Mouse (Mus musculus) embryonic stem cell, embryonic (primary cell): ENCODE measurements around the gene Pacrg.

Experiments
- CTCF ChIA-PET, 4 experiments: fragments of 300-600 bp in 2 of 4; fragments of 350-600 bp in 2 of 4; sonication (Branson Sonifier 250); formaldehyde crosslinking; loops; one replicate each; lab custom pipeline; 2022; ENCODE audit warnings: inconsistent platforms in 2 of 4; lab: Charles Lee
- POLR2A ChIA-PET, 4 experiments: fragments of 300-600 bp in 2 of 4; fragments of 350-600 bp in 2 of 4; sonication (Branson Sonifier 250); formaldehyde crosslinking; loops; one replicate each; lab custom pipeline; 2022; ENCODE audit warnings: antibody characterized with exemption in 4 of 4, inconsistent platforms in 1 of 4; lab: Charles Lee

The Pacrg gene

DNA sequence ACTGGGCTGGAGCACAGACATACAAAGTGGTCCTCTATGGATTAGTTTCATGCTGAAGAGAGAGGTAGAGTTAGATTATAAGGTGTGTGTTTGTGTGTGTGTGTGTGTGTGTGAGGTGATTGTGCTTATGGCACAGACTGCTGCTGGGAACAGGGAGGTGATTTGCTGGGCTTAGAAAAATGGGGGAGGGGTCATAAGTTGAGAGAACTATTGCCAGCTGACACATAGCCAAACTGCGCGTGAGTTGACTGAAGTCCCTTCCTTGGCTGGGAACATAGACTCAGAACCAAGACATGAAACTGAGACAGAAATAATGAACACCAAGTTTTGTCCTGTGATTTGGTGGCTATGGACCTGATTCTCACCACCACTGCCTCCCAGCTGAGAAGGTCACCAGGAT lies 351.2 kb downstream of the Pacrg start:
- POLR2A ChIA-PET, result interaction anchor here in 2 of 4 experiments (0.6 to 1.1 kb wide), 4 partner anchors 34 to 1479 kb away, joined by 3 read pairs; no protein-coding TSS in a partner anchor
- CTCF ChIA-PET, result interaction anchor here in 1 of 4 experiments (0.7 kb wide), 1 partner anchor 12 kb away, joined by 3 read pairs; no protein-coding TSS in a partner anchor

DNA sequence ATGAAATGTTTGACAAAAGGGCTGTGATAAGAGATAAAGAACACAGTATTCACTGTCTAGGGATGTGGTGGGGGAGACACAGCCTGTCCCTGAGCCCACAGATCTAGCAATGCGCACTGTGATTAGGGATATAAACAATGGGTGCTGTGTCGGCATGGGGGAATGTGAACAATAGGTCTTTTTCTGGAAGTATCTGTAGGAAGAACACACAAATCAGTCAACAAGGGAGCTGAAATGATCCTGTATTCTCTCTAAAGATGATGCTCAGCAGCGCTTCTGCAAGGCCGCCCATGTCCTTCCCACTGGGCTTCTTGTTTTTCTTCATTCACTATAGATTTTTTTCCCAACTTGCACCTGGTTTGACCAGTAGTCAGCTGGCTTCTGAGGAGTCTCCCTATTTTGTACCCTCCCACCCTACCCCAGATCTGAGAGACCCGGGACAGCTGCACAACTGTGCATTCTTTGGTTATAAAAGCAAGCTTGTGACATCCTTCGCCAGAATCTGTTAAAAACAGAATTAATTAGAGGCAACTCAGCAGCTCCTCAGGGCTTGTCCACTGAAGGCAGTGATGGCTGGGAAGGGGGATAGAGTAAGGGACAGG lies 356.1 kb downstream of the Pacrg start:
- ChIA-PET CTCF (no interaction called here), POLR2A (interaction anchor here in 1 of 4 experiments (0.6 to 1.0 kb wide), 2 partner anchors 10 to 81 kb away, joined by 3 read pairs; no protein-coding TSS in a partner anchor)

DNA sequence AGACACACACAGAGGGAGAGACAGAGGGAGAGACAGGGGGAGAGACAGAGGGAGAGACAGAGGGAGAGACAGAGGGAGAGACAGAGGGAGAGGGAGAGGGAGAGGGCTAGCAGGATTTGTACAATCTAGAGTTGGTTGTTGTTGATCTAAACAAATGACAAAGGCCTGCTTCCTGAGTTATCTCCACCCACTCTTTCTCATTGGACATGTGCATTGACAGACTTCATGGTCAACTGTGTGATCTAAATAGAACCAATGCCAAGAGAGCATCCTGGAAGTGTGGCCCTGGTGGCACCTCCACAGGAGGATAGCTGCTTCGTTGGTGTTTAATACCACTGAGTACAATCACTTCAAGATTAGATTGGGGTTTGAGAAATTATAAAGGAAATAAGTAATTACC lies 359.0 kb downstream of the Pacrg start:
- CTCF ChIA-PET, result interaction anchor here in 1 of 4 experiments (0.6 kb wide), 1 partner anchor 20 kb away, joined by 3 read pairs; no protein-coding TSS in a partner anchor
- POLR2A ChIA-PET, result no interaction called here

DNA sequence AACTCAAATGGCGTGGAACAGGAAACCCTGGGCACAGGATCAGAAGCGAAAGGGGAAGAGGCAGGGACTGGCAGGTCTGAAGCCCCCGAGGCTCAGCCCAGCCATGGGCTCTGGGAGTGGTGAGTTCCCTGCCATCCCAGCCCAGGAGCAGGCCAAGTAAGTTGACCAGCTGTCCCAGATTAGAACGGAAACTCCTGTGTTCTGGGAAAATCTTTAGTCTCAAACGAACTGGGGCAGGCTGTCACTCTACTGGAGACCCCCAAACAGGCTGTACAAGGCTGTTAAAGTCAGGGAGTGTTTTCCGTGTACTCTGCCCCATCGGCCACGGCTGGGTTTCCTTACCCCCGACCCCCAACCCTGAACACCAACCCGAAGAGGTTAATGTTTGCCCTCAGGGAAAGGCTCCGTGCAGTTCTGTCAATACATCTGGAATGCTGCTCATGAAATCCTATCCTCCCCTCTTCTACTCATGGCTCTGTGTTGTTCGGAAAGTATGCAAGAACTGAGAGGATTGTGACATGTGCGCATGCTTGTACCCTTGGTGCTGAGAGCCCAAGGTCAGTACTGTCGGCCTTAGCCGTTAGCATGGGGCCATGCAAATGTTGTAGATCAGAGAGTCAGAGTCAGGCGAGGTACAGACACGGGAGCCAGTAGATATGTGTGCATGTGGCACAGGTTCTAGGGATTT lies 360.9 kb downstream of the Pacrg start:
- ChIA-PET CTCF (no interaction called here), POLR2A (no interaction called here)

DNA sequence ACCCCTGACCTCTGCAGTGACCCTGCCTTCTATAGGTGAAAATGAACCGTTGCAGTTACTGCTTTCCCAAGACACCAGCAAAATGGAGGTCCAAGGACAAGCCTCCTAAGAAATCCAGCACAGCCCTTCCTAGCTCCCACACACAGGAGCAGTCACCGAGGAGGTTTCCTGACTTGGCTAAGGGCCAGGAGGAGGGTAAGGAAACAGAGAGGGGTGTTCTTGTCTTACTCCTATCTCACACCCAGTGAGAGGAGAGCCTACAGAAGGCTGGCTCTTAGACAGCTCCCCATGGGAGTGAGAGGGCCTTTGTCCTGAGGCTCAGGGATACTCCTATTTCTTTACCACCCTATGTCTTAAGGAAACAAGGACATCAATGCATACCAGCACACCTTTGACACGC lies 361.7 kb downstream of the Pacrg start:
- ChIA-PET POLR2A (interaction anchor here in 1 of 4 experiments (1.4 kb wide), 1 partner anchor 46 kb away, joined by 3 read pairs; no protein-coding TSS in a partner anchor), CTCF (interaction anchor here in 1 of 4 experiments (2.2 kb wide), 1 partner anchor 22 kb away, joined by 6 read pairs; no protein-coding TSS in a partner anchor)

DNA sequence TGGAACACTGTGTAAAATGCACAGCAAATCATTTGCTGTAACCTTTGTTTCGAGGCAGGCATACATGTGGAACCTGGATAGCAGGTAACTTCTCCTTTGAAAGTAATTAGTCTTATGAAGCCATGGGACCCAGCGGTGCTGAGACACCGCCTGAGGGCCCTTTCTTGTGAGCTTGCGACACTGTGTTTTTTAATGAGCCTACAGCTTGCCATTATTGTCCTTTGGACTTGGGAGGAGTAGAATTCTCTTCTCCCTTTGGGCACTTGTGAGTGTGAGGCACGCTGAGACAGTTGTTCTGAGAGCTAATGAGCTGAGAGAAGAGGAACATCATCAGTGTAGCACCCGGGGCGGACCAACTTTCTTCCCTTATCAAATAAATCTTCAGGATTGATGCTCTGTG lies 363.3 kb downstream of the Pacrg start:
- ChIA-PET POLR2A (interaction anchor here in 2 of 4 experiments (0.8 to 1.3 kb wide), 4 partner anchors 19 to 44 kb away, joined by 3 to 4 read pairs (median 4); no protein-coding TSS in a partner anchor), CTCF (interaction anchor here in 3 of 4 experiments (0.6 to 2.2 kb wide), 3 partner anchors 24 to 62 kb away, joined by 3 to 6 read pairs (median 6); no protein-coding TSS in a partner anchor)

DNA sequence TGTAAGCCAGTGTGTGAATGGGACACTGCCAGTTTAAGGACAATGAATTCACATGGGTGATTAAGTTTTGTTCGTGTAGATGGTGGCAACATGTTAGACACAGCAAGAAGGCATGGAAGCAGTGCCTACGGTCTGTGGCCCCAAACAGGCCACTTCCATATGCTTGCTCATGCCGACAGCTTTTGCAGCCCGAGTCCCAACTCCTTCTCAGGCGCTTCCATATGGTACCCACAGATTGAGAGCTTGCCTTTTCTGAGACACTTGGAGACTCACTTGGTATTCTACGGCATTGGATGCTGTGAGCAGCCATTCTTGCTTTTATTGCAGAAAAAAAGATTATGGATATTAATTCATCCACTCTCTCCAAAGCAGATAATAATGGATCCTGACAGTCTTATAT lies 365.1 kb downstream of the Pacrg start:
- ChIA-PET POLR2A (interaction anchor here in 1 of 4 experiments (1.4 to 1.9 kb wide), 3 partner anchors 15 to 50 kb away, joined by 3 to 5 read pairs (median 4); no protein-coding TSS in a partner anchor), CTCF (no interaction called here)

DNA sequence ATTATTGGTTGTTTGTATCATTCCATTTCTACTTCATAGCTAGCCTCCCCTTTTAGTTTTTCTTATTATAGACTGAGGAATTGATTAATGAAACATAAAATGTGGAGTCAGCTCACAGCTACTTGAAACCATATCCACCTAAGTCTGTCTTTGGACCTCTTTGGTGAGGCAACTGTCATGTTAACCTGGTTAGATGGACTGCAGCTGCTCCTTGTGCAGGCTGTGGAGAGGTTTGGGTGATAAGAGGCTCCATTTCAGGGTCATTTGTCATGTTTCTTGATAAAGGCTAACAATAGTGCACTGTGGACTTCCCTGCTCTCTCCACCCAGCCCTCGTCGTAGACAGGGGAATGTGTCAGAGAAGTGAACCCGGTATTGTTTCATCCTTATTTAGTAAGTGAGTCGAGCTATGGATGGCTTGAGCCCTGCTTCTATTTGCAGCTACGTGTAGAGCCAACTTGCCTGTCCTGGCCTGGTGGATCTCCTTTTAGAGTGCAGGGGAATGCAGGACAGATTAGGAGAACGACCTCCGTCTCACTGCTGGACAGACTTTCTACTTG lies 366.2 kb downstream of the Pacrg start:
- POLR2A ChIA-PET, result interaction anchor here in 1 of 4 experiments (1.4 to 1.9 kb wide), 2 partner anchors 32 to 49 kb away, joined by 4 to 5 read pairs; no protein-coding TSS in a partner anchor
- CTCF ChIA-PET, result interaction anchor here in 1 of 4 experiments (1.1 kb wide), 1 partner anchor 27 kb away, joined by 3 read pairs; no protein-coding TSS in a partner anchor

DNA sequence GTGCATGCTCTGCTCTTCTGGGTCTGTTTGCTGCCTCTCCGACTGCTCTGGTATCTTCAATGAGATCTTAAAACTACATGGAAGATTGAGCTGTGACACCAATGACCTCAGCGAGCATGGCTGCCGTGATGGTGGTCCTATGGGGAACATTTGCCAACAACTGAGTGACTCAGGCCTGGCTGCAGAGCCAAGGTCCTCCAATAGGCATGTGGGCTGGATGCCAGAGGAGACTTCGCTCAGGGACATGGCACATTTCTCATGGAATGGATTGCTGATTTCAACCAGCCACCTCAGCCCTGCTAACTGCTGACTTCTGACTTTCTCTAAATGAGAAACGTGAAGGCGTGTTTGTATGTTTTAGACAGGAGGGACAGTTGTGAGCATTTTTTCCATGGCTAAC lies 366.9 kb downstream of the Pacrg start:
- POLR2A ChIA-PET, result no interaction called here
- CTCF ChIA-PET, result interaction anchor here in 1 of 4 experiments (1.1 kb wide), 1 partner anchor 28 kb away, joined by 3 read pairs; no protein-coding TSS in a partner anchor

DNA sequence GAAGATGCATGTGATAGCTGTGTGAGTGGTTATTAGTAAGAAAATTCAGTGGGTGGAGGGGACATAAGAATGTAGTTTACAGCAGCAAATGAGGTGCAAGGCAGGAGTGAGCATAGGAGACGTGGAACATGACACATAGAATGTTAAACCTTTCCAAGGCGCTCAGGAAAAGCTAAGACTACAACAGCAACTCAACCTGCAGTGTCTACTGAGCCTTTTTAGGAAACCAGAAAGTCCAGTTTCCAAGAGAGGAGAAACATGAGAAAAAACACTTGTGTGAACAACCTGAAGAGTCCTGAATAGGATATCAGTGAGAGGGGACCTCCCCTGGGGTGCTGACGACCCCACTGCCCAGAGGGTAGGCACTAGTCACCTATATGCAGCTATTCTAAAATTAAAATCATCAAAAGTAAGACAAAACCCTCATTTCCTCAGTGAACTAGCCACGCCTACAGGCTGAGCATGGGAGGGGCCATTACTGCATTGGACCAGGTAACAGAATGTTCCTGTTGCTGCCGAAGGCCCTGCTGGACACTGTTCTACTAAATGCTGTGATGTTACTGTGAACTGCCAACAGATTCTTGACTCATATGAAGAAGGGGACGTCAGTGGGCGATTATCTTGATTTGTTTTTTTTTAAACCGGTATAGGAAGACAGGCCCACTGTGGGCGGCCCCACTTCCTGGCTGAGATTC lies 370.1 kb downstream of the Pacrg start:
- CTCF ChIA-PET, result no interaction called here
- POLR2A ChIA-PET, result no interaction called here

DNA sequence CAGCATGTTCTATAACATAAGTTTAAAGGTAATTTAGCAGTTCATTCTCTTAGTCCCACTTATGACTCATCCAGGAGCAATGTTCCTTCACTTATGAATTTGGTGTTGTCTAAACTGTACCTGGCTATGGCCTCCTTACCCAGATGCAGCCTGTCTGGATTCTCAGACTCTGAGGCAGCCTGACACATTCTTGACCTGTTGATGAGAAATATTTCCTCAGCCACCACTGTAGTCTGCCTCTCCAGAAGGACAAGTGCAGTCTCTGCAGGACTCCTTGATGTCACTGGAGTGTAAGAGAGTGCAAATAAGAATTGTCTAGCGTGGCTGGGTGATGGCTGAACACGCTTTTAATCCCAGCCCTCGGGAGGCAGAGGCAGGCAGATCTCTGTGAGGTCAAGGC lies 373.0 kb downstream of the Pacrg start:
- ChIA-PET CTCF (no interaction called here), POLR2A (interaction anchor here in 2 of 4 experiments (0.6 to 1.2 kb wide), 2 partner anchors 28 to 107 kb away, joined by 3 read pairs; no protein-coding TSS in a partner anchor)

DNA sequence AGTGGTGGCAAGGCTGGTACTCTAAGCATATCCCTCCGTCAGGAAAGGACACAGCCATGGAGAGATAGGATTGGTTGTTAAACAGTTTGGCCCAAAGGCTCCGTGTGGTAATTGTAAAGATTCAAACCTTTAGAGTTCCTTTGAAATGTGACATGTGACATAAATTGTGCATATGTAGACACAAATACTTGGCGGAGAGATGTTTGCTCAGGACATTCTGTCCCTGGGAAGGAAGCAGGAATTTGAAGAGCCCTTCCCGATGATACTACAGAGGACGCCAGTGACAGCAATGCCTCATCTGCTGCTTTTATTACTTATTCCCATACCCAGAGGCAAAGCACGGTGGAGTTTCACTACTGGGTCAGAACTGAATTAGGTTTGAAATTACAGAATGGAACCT lies 374.6 kb downstream of the Pacrg start:
- POLR2A ChIA-PET, result no interaction called here

DNA sequence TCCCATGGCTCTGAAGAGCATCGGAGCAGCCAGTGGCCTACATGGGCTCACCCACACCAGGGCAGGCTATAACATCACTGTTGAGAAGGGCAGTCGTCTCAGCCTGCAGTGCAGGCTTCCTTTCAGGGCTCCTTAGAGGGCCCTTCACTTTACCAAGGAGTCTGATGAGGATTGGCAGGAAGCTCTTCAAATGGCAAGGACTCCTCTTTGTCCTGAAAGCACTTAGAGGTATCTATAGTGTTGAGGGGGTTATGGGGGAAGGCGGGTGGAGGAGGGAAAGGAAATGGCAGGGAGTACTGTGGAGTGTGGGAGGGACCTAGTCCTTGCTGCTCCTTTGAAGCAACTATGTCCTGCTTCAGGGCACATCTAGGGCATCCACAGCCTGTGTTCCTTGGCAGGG lies 375.4 kb downstream of the Pacrg start:
- ChIA-PET CTCF (no interaction called here), POLR2A (no interaction called here)

More for the DNA sequence above, 374.6 kb downstream of the Pacrg start:
- CTCF ChIA-PET, result no interaction called here

DNA sequence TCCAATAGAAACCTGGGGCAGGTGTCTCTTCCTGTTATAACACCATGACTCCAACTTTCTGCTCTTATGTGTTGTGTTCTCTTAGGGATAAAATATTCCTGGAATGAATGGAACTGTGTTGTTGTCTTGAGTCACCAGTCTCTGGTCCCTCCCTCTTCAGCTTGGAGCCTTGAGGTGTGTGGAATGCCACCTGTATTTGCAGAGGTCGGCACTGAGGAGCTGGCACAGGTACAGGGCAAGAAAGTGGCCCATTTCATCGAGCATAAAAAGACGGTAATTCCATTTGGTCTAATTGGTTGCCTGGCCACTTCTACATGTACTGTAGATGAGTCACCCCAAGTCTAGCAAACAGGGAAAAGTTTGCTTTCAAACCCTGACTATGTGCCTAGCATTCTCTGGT lies 376.5 kb downstream of the Pacrg start:
- CTCF ChIA-PET, result interaction anchor here in 1 of 4 experiments (0.7 kb wide), 1 partner anchor 37 kb away, joined by 4 read pairs; no protein-coding TSS in a partner anchor

DNA sequence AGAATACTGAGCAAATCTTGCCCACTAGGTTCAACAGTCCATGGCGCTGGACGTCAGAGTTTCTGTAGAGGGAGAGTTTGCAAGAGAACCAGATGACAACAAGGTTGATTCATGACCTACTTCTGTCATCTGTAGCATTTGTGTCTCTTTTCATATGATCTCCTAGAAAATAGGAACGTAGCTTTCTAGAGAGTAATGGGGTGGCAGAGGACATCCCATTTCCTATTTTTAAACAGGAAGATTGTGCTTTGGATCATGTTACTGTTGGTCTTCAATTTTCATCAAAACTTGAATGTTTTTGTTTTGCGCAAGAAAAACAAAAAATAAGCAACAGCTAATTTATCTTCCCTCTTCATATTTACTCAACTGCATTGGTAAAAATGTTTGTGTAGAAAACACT lies 379.2 kb downstream of the Pacrg start:
- POLR2A ChIA-PET, result interaction anchor here in 1 of 4 experiments (1.4 to 1.9 kb wide), 2 partner anchors 14 to 143 kb away, joined by 3 to 4 read pairs; no protein-coding TSS in a partner anchor
- CTCF ChIA-PET, result no interaction called here

More for the DNA sequence above, 376.5 kb downstream of the Pacrg start:
- POLR2A ChIA-PET, result no interaction called here

DNA sequence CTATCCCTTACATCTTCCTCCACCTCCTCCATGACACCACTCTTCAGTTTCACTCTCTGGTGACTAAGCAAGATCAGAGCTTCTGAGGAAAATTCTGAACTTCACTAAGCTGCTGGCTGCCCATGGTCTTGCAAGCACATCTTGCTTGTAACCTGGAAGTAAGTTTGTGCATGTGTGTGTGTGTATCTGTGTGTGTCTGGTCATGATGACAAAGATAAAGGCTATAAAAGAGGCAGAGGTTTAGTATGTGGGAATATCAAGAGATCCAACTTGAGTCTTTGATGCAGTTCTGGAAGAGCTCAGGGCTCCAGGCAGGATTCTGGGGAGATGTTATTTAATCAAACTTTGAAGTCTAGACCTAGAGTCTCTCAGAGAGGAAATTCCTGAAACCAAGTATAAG lies 381.4 kb downstream of the Pacrg start:
- ChIA-PET POLR2A (no interaction called here), CTCF (interaction anchor here in 1 of 4 experiments (0.8 kb wide), 1 partner anchor 42 kb away, joined by 4 read pairs; no protein-coding TSS in a partner anchor)

DNA sequence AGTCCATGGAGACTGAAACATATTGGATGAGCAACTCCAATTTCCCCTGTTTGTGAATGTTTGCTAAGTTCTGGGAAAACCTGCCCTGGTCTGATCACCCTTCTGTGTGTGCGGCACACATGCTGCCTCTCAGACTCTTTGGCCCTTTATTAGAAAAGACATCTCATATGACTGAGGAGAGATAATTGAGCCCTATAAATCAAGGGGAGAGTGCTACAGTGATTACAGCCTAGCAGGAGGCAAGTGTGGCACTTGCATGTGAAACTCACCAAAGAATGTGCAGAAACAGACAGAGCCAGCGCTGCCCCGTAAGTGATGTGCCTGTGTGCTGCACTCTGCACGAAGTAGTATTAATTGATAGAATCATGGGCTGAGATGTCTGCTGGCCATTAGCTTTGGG lies 383.7 kb downstream of the Pacrg start:
- ChIA-PET CTCF (no interaction called here), POLR2A (interaction anchor here in 2 of 4 experiments (1.3 to 1.9 kb wide), 3 partner anchors 23 to 122 kb away, joined by 3 to 6 read pairs (median 3); no protein-coding TSS in a partner anchor)

DNA sequence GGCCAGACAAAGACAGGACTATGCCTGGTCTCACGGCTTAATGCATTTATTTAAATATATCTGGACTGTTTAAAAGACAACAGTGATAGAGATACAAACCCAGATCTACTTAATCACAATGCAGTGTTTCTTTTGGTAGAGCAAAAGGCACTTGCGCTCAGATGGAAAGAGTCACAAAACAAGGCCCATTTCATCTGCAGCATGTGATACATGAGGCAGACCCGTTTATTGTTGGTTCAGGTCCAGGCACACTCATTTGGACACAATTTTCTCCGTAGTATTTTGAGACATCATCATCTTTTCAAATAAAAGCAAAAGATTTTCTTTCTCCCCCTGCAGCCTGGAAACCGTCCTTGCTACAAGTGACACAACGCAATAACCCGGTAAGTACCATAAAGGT lies 384.1 kb downstream of the Pacrg start:
- ChIA-PET CTCF (no interaction called here), POLR2A (interaction anchor here in 3 of 4 experiments (0.8 to 1.5 kb wide), 6 partner anchors 24 to 138 kb away, joined by 3 to 4 read pairs (median 3); no protein-coding TSS in a partner anchor)
